Mouse (Mus musculus): ENCODE data around the gene Dusp23.

- TF ChIP-seq CTCF (IDR thresholded peaks at IDR 0.05; ENCODE audit: low read depth) (no peak), EP300 (optimal IDR thresholded peaks at IDR 0.05) (no peak)
These were observed 2.5 kb upstream of the Dusp23 start for GRCm38 (mm10) chr1:172635258-172635657.
